Mouse (Mus musculus): ENCODE data around the gene Tnxb.

The Tnxb gene

DNA sequence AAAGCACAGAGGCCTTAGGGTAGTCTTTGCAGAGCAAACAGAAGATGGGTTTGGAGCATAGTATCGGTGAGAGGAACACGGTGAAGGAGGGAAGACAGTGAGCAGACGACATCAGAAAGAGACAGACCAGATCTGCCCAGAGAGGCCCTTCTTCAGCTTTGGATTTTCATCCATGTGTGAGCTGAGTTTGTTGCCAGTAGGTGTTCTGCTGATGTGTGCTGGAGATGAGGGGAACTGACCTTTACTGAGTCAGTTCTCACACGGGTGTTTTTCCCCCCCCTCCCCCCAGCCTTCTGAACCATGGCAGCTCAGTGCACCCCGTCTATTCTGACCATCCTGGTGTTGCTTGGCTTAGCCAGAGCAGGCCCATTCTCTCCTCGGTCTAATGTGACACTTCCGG, at the start of gene Tnxb:
Gene Tnxb (plus strand): TSS at position 301 of the 400 bp plus-strand sequence.
- DNase-seq = no peak

DNA sequence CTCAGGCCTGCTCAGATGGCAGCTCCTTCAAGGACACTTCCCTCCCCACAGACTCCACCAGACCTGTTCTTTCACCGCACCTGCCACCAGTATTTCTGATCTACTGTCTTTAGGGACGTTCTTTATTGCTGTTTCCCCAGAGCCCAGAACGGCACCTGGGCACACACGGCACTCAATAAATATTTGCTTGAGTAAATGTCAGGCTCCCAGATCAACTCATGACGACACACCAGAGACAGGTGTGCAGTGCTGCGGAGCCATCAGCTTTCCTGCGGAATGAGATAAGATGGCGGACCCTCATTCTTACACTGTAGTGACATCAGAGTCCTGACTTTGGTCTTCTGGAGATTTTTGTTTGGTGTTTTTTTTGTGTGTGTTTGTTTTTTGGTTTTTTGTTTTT, 49.3 kb upstream of the Tnxb start:
- no peak for DNase-seq

DNA sequence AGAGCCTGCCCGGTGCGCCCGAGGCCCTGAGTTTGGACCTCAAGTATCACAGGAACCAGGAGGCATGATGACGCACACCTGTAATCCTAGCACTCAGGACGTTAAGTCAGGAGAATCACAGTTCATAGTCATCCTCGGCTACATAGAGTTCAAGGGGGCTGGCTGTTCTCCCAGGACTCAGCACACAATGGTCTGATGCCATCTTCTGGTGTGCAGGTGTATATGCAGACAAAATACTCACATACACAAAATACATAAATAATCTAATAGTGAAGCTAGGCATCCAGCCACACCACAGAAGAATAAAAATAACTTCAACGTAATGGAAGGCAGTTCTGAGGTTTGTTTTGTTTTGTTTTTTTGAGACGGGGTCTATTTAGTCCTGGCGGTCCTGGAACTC, 47.2 kb upstream of the Tnxb start:
- no peak for DNase-seq

DNA sequence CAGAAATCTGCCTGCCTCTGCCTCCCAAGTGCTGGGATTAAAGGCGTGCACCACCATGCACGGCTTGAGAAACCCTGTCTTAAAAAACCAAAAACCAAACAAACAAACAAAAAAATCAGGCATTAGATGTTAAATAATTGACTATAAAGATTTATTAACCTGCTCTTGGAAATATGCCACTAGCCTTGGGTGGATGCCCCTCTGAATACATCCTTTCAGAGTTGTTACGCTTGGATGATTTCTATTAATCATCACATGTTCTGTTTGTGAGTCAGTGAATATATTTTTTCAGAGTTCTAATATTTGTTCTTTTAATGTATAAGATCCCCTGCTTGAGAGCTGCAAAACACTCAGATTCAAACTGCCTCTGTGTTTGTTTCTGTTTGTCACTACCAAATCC, 45.4 kb upstream of the Tnxb start:
- no peak for DNase-seq

DNA sequence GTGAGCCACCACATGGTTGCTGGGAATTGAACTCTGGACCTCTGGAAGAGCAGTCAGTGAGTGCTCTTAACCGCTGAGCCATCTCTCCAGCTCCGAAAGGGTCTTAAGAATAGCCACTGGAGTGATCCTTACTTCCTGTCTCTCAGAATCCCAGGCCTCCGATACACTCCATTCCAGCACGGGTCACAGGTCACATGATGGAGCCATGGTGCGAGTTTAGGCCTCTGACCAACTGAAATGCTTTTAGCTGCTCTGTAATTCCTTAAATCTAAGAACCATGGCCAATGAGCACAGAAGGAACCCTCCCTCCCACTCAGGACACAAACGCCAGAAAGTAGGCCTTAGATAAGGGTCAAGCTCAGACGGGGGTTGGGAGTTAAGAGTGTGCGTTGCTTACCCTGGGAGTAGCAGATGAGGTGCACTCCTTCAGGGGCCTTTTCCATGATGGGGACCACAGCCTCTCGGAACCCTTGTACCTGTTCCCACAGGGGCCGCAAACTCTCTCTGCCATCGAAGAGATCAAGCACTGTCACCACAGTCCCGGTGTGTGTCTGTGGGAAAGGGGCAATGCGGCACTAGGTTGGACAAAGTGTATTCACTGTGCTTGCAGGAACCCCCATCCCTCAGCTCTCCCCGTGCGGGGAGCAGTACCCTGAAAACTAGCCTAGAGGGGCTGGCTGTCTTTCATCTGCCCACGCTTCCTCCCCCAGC, 44.1 kb upstream of the Tnxb start:
- no peak for DNase-seq

DNA sequence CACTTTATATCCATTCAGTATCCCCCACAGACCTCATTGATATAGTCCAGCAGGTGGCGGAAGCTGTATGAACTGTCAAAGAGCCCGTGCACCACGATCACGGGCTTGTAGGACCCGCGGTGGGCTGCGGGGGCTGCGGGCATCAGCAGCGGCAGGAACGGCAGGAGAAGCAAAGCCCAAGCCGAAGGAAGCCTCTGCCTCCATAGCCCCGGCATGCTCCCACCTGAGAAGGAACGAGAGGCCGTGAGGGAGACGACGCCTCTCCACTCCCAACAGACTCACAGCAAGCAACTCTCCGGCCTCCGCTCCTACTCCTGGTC, 43.6 kb upstream of the Tnxb start:
- DNase-seq = no peak

DNA sequence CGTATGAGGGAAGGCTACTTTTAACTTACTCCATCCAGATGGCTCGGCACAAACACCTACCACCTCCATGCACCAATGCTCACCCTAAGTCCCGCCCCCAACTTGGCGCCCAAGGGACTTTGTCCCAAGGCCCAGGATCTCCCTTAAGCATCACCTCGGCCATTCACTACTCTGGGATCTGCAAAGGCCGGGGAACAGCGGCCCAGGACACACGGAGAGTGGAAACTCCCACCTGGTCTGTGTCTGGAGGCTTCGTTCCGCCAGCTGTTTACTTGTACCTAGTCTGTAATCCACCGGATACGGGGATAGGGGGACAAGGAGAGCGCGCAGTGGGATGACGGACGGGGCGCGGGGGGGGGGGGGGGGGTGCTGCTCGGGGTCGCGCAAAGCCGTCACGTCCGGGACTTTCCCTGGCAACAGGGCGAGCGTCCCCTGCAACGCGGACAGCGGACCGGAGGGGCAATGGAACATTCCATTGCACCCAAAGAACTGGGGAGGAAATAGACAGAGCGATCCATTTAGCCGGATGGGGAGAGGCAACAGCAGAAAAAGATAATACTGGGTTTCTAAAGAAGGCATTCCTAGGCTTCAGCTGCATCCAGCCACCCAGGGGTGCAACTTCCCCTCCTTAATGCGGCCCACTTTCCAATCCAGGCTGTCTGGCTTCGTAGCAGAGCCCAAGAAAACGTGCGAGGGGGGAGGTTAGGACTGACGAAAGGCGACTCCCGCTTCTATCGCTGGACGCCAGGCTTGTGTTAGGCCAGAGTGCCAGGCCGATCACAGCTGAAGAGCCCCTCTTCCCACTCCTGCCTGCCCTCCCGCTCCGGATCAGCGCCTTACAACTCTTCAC, 43.0 kb upstream of the Tnxb start:
- peak; percentile 91 for DNase-seq

DNA sequence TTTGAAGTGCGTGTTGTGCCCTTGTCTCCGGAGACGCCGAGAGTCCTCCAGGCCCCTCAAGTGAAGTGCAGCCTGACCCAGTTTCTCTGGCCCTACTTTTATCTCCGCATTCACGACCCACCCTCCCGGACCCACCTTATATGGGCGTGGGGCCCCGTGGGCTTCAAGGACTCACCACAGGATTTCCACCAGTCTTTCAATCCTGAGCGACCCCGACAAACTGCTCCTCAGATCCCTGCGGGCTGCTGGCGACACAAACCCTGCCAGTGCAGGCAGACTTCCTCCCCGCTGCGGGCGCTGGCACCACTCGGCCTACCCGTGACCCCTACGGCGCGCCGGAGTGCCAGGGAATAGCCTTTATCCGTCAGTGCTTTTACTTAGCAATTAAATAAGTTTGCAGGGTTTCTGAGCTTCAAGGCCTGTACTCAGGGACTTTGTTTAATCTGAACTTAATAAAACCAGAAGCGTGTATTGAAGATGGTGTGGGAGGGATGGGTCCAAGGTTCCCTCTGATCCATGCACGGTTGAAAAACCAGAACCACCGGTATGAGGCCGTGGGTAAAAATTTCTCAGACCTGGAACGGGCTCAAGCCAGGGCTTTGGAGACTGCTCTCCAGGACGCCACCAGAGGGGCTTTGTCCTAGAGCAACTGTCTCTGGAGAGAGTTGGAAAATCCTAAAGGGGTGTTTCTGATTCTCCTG, 42.2 kb upstream of the Tnxb start, which contains the start of gene Ppt2:
Gene Ppt2 (minus strand): TSS at position 568 of the 701 bp plus-strand sequence.
- no peak for DNase-seq

DNA sequence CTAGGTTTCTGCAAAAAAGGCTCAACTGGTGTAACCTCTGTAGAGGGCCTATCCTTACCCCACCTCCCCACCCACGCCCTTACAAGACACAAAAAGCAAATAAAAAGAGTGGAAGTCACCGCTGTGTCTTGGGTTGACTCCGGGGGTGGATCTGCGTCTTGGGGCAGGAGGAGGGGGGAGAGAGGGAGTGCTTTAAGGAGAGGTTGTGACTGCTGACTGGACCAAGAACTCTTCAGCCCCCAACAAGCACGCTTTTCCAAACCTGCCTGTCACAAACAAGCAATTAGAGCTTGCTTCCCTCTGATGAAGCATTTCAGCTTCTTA, 41.7 kb upstream of the Tnxb start:
- no peak for DNase-seq

DNA sequence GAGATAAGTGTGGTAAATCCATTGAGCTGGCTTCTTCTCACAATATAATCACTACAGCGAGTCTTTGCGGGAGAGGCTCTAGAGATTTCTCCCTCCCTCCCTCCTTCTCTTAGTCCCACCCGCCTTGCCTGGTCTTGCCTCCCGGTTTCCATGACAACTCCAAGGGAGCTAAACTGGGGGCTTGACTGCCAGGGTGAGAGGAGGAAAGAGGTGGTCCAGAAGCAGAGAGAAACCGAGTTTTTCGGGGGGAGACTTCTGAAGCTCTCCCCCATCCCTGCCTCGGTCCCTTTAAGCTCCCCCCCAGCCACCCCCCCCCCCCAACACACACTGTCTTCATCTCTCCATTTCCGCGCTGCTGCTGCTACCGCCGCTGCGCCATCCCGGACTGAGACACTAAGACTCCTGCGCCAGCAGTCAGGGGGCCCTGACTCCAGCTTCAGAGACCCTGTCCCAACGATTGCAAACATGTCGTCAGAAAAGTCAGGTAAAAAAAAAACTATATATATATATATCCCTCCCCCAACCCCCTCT, 41.0 kb upstream of the Tnxb start, which contains the start of gene Prrt1:
Gene Prrt1 (plus strand): TSS at position 313 of the 531 bp plus-strand sequence.
- DNase-seq = peak; percentile 78

DNA sequence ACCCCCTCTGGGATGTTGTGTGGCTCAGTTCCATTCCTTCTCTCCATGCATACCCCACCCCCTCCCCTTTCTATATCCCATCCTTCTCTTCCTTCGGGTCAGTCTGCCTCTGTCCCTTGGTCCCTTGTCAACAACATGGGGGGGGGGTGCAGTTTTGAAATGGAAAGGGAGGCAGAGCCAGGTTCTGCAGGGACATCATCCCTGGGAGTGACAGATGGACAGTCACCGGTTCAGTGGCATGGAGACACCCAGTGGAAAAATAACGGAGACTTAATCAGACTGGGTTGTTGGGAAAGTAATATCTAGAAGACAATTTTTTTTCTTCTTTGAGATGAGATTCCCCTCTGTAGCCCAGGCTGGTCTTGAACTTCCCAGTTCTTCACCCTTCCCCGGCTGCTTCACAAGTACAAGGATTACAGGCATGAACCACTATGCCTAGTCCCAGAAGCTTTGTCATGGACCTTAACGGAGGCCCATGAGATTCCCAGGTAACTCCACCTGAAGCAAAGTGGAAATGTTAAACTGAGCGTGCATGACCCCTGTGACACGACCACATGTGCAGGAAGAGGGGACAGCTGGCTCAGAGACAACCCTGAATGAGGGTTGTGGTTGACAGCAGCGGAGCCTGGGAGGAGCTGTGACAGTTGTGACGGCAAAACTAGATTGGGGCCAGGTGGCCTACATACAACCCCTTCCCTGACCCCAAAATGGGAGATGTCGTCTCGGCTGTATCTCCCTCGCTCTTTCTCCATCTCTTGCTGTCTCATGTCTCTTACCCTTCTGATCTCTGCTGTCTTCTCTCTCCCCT, 40.3 kb upstream of the Tnxb start:
- no peak for DNase-seq

DNA sequence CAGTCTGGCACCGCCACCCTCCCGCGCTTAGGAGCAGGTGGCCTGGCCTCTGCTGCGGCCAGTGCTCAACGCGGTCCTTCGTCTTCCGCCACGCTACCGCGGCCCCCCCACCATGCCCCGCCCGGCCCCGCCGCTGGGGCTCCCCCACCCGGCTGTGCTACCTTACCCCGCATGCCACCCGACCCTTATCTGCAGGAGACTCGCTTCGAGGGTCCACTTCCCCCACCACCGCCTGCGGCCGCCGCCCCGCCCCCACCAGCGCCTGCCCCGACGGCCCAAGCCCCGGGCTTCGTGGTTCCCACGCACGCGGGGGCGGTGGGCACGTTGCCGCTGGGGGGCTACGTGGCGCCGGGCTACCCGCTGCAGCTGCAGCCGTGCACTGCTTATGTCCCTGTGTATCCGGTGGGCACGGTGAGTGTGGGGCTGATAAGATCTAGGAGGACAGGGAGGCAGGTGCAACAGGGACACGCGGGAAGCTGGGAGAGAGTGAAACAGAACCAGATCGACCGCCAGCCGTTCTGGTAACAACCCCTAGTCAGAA, 39.5 kb upstream of the Tnxb start:
- no peak for DNase-seq

DNA sequence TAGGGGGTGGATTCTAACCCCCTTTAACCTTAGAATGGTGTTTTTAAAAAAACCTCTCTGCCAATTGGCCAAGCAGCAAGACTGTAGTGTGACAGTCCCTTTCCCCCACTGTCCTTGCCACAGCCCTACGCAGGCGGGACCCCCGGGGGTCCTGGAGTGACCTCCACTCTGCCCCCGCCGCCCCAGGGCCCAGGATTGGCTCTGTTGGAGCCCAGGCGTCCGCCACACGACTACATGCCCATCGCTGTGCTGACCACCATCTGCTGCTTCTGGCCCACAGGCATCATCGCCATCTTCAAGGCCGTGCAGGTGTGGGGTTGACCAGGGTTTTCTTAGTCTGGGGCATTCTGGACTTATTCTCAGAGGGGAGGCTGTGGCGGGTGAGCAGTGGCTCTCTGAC, 38.7 kb upstream of the Tnxb start:
- DNase-seq = no peak

DNA sequence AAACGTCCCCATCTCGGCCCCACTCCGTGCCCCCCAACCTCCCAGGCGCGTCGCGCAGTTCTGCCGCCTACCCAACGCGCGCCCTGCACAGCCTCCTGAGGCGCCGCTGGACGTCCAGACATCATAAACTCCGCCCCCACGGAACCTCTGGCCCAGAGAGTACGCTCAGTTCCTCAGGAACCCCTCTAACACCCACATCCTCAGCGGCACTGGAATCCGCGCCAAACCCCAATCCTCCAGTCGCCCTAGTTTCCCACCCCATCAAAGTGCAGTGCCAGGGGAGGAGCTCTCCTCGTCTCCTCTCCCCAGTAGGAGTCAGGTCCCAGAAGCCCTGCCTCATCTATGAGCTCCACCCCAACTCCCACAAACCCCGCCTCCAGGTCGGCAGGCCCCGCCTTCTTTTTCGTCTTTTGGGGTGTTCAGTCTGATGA, 38.1 kb upstream of the Tnxb start:
- DNase-seq = peak; percentile 94

DNA sequence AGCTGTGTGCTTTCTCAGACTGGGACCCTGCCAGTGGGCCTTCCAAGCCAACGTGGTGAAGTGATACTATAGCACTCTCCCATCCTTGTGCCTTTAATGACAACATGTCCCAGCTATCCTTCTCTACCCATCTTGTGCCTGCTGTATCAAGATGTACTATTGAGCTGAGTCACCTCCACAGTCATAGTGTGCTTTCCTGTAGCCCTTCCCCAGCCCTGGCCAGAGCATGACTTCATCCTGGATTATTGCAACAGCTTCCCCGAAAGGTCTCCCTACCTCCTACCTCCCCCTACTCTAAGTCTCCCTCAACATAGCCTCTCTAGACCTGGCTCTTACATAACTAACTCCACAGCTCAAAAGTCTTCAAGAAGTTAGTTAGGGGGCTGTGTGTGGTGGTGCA, 34.7 kb upstream of the Tnxb start:
- no peak for DNase-seq

DNA sequence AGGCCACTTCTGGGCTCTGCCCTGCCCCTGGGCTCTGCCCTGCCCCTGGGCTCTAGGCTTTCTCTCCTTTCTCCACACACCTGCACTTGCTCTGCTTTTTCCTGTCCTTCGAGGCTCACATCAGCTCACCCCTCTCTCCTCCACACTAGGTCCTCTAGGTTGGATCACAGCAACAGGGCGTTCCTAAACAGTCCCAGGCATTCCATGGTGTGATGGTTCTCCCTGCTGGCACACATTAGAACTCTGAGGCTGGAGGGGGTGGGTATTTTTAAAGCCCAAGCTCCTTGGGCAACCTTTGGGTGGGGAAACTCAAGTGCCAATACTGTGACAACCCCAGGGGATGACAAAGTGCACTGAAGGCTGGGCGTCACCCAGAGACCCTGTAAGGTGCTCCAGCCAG, 32.9 kb upstream of the Tnxb start:
- DNase-seq = no peak

DNA sequence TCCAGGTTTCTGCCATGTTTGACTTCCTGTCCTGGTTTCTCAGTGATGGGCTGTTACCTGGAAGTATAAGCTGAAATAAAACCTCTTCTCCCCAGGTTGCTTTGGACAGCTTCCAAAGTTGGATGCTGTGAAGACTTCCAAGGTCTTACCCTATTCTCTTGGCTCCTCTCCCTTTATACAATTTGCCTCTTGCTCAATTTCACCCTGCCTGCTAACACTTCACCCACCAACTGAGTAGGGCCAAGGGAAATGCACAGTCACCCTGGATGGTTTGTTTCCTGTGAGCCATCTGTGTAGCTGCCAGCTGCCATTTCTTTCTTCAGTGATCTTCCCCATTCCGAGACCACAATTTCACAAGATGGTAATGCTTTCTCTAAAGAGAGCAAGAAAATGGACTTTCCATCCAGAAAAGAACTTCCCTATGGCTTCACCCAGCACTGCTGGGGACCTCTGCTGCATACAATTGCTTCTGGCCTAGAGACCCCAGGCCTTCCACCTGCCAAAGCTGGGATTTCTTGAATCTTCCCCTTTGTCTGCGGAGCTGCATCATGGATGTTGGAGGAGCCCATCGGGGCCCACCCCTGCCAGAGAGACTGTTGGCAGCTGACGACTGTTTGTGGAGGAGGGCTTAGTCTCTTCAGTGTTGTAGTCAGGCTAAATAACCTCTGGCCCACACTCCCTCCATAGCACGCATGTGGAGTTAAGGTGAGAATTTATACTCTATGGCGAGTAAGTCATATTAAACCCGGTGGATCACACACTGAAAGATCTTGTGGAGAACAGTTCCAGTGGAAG, 30.7 kb upstream of the Tnxb start:
- DNase-seq = no peak

DNA sequence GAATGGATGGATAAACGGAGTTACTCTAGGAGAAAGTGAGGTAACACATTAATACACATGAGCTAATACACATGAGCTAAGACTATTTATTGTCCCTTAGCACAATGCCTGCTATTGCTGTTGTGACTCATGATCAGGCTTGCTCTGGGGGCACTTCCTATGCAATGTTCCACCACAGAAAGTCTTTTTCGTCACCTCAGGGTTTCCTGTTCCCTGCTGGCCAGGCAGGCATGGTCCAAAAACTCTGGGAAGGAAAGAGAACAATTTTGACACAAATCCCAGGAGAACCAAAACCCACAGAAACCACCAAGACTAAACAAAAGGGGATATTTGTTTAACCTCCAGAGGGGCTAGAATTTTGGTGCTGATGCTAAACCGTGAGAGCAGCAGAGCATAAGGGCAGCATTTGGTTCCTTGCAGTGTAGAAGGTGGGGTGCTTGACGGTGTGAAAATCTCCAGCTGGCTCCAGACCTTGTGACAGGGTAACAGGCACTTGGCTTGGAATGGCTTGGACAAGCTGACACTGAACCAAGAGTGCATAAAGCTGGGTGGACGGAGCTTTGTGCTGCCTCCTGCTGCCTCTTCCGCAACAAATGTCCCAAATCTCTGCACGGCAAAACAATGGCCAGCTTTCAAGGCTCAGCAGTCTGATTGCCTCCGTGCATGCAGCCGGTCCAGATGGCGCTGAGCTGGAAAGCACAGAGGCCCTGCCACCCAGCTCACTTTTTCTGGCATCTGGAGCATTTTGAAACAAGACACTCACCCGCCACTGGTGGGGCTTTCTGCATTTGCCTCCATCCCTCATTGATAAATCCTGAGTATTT, 29.3 kb upstream of the Tnxb start:
- DNase-seq = peak; percentile 72

DNA sequence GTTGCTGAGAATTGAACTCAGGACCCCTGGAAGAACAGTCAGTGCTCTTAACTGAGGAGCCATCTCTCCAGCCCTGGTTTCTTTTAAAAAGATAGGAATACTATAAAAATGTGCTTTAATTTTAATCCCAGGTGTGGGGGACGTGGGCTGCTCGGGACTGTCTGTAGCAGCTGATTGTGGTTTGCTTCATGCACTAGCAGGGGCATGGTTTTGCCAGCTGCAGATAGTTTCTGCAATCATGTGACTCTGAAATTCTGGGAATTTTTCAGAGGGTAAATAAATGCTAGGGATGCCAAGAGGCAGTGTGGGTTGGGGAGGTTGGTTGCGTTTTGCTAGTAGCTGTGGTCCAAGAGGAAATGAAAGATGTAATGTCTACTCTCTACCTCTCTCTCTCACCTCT, 28.4 kb upstream of the Tnxb start:
- no peak for DNase-seq

DNA sequence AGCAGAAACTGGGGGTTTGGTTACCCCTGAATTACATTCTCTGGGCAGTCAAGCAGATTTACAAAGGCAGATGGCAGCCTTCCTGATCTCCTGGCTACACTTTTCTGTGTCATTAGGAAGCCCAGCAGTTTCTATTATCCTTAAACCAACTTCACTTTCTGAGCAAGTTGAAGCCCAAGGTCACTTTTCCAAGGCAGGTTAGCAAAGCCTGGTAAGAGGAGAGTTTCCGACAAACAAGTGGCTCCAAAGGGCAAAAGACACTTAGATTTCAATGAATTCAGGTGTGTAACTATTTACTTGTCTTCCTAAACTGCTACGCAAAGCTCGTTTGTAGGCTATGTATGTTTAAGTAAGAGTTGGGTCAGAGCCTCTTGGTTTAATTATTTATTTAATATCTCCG, 27.0 kb upstream of the Tnxb start:
- no peak for DNase-seq

DNA sequence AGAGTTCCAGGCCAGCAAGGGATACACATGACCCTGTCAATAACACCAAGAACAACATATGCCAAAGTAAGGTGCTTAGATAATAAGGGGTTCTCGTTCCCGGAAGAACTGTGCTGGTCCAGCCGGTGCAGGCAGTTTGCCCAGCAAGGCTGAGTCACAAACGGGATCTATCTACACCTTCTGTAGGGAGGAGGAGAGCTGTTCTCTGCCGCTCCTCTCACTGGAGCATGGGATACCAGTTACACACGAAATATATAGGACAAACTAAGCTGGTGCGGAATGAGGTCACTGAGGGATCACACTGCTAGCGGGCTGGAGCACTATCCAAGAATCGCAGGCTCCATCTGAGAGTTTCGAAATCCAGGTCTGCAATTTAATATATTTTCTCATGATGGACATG, 26.4 kb upstream of the Tnxb start:
- no peak for DNase-seq
